Mouse (Mus musculus) lung, adult 2 months (tissue): ENCODE measurements at regions not wholly inside any gene's neighbourhood (a gene's known extent, or its start where the extent isn't known, plus 50 kb on each side); places are given as distances from the start of the nearest gene placed in this dataset.

Source experiments
- CTCF ChIP-seq: fragments of 200-500 bp; IDR thresholded peaks from 2 replicates; pipeline ENCODE4 v1.5.1; 2011; ENCODE audit warnings: mild to moderate bottlenecking, low read length, control low read depth; ENCODE audit not compliant: insufficient read depth
- POLR2A ChIP-seq: fragments of 200-500 bp; IDR thresholded peaks from 2 replicates; pipeline ENCODE4 v1.6.1; 2011; ENCODE audit warnings: low read depth, mild to moderate bottlenecking, control low read depth, low read length, borderline replicate concordance; ENCODE audit errors: extremely low read depth

DNA sequence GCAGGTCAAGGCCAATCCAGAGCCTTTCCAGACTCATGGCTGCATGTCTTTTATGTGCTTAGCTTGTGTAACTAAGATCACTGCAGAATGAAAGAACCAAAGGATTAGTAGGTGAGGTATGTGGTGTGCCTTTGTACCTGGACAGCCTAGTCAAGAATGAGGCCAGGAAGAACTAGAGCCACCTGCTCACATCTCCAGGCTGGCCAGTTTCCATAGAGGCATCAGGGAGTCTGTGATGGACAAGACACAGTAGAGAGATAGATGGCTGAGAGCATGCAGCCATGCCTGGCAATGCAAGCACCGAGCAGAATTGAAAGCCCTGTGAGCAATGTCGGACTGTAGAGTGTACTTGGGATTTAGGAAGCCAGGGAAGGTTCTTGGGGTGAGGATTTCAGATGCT is 186.5 kb downstream of the Icos start:
- no peak for TF ChIP-seq CTCF
- no peak for TF ChIP-seq POLR2A
